Mouse (Mus musculus): ENCODE data around the gene Prune1. TPM values are rescaled to one million over a fixed set of nuclear protein-coding genes. Genes with fewer than 3 reads are reported as not detected.

Prune1 gene
- polyA plus RNA-seq, 1 experiment from 2014 or later = 25.2 TPM

GRCm38 (mm10) chr3:95301204-95301796 is 19.4 kb upstream of the Prune1 start:
- 81% methylated on average over 3 of the region's 3 CpGs for WGBS
- Histone ChIP-seq H3K9me3 (no peaks in the 10 kb centered on the region), H3K9ac (replicated peaks) (no peak overlapping the region), H3K36me3 (peaks cover 14% of the 10 kb centered on the region), H3K27me3 (no peaks in the 10 kb centered on the region), H3K27ac (no peak overlapping the region), H3K4me1 (replicated peaks) (peaks cover 6% of the 10 kb centered on the region), H3K4me2 (no peak overlapping the region), H3K4me3 (replicated peaks) (no peak overlapping the region)
- ATAC-seq (ENCODE audit: insufficient number of reproducible peaks, insufficient read depth, low FRiP score, low TSS enrichment, low read depth) = no peak

GRCm38 (mm10) chr3:95298018-95298417 is 16.1 kb upstream of the Prune1 start:
- H3K4me2 ChIP-seq = no peak overlapping the region
- H3K4me1 ChIP-seq (replicated peaks) = peaks cover 14% of the 10 kb centered on the region
- no peaks in the 10 kb centered on the region for H3K9me3 ChIP-seq
- ATAC-seq (ENCODE audit: insufficient number of reproducible peaks, insufficient read depth, low FRiP score, low TSS enrichment, low read depth) = no peak
- 90% methylated on average over 7 of the region's 7 CpGs for WGBS
- no peak overlapping the region for H3K27ac ChIP-seq
- no peak overlapping the region for H3K4me3 ChIP-seq (replicated peaks)
- no peak overlapping the region for H3K9ac ChIP-seq (replicated peaks)
- H3K27me3 ChIP-seq = no peaks in the 10 kb centered on the region
- peaks cover 41% of the 10 kb centered on the region for H3K36me3 ChIP-seq

- 4% methylated on average over 5 of the region's 5 CpGs for WGBS
- no peak overlapping the region for H3K27ac ChIP-seq
Observed at GRCm38 (mm10) chr3:95296103-95296469, 14.2 kb upstream of the Prune1 start.

GRCm38 (mm10) chr3:95295321-95296102 is 13.6 kb upstream of the Prune1 start:
- Histone ChIP-seq H3K36me3 (peaks cover 66% of the 10 kb centered on the region), H3K4me1 (replicated peaks) (peaks cover 9% of the 10 kb centered on the region), H3K27ac (no peak overlapping the region), H3K9ac (replicated peaks) (no peak overlapping the region), H3K27me3 (no peaks in the 10 kb centered on the region), H3K4me2 (0 out of 2 replicates have a peak overlapping the region, but pooled peaks have one; percentile 13), H3K4me3 (replicated peaks) (no peak overlapping the region), H3K9me3 (no peaks in the 10 kb centered on the region)
- 73% methylated on average over 11 of the region's 11 CpGs for WGBS
- peak; percentile 49; the same call in 1 of the 2 replicates for ATAC-seq (ENCODE audit: insufficient number of reproducible peaks, insufficient read depth, low FRiP score, low TSS enrichment, low read depth)

More at GRCm38 (mm10) chr3:95296103-95296469, 14.2 kb upstream of the Prune1 start:
- ATAC-seq (ENCODE audit: insufficient number of reproducible peaks, insufficient read depth, low FRiP score, low TSS enrichment, low read depth) = no peak
- Histone ChIP-seq H3K36me3 (peaks cover 60% of the 10 kb centered on the region), H3K4me2 (peak overlapping the region; percentile 13; the same call in 1 of the 2 replicates), H3K4me1 (replicated peaks) (peaks cover 9% of the 10 kb centered on the region), H3K4me3 (replicated peaks) (no peak overlapping the region), H3K27me3 (no peaks in the 10 kb centered on the region), H3K9me3 (no peaks in the 10 kb centered on the region), H3K9ac (replicated peaks) (no peak overlapping the region)

GRCm38 (mm10) chr3:95294718-95295117 is 12.8 kb upstream of the Prune1 start:
- Histone ChIP-seq H3K4me1 (replicated peaks) (peaks cover 9% of the 10 kb centered on the region), H3K4me2 (no peak overlapping the region), H3K4me3 (replicated peaks) (no peak overlapping the region), H3K27me3 (no peaks in the 10 kb centered on the region), H3K9ac (replicated peaks) (no peak overlapping the region), H3K9me3 (no peaks in the 10 kb centered on the region), H3K36me3 (peaks cover 74% of the 10 kb centered on the region), H3K27ac (no peak overlapping the region)
- WGBS = 83% methylated on average over 5 of the region's 5 CpGs
- no peak for ATAC-seq (ENCODE audit: insufficient number of reproducible peaks, insufficient read depth, low FRiP score, low TSS enrichment, low read depth)

- WGBS = 92% methylated on average over 7 of the region's 7 CpGs
- peaks cover 9% of the 10 kb centered on the region for H3K4me1 ChIP-seq (replicated peaks)
- no peaks in the 10 kb centered on the region for H3K27me3 ChIP-seq
- no peak overlapping the region for H3K9ac ChIP-seq (replicated peaks)
- H3K4me3 ChIP-seq (replicated peaks) = no peak overlapping the region
- peaks cover 78% of the 10 kb centered on the region for H3K36me3 ChIP-seq
- ATAC-seq (ENCODE audit: insufficient number of reproducible peaks, insufficient read depth, low FRiP score, low TSS enrichment, low read depth) = no peak
- H3K9me3 ChIP-seq = no peaks in the 10 kb centered on the region
- no peak overlapping the region for H3K4me2 ChIP-seq
- no peak overlapping the region for H3K27ac ChIP-seq
Observed at GRCm38 (mm10) chr3:95294316-95294715, 12.4 kb upstream of the Prune1 start.

GRCm38 (mm10) chr3:95293537-95293936 is 11.7 kb upstream of the Prune1 start:
- Histone ChIP-seq H3K27me3 (no peaks in the 10 kb centered on the region), H3K4me3 (replicated peaks) (no peak overlapping the region), H3K4me2 (no peak overlapping the region), H3K9ac (replicated peaks) (no peak overlapping the region), H3K9me3 (no peaks in the 10 kb centered on the region), H3K36me3 (peaks cover 86% of the 10 kb centered on the region), H3K27ac (no peak overlapping the region), H3K4me1 (replicated peaks) (peaks cover 9% of the 10 kb centered on the region)
- WGBS = 79% methylated on average over 11 of the region's 11 CpGs
- ATAC-seq (ENCODE audit: insufficient number of reproducible peaks, insufficient read depth, low FRiP score, low TSS enrichment, low read depth) = no peak

- peaks cover 92% of the 10 kb centered on the region for H3K36me3 ChIP-seq
- no peak overlapping the region for H3K4me3 ChIP-seq (replicated peaks)
- H3K27me3 ChIP-seq = no peaks in the 10 kb centered on the region
- H3K27ac ChIP-seq = no peak overlapping the region
- ATAC-seq (ENCODE audit: insufficient number of reproducible peaks, insufficient read depth, low FRiP score, low TSS enrichment, low read depth) = no peak
- no peak overlapping the region for H3K9ac ChIP-seq (replicated peaks)
- 95% methylated on average over 2 of the region's 2 CpGs for WGBS
- no peaks in the 10 kb centered on the region for H3K9me3 ChIP-seq
- peaks cover 9% of the 10 kb centered on the region for H3K4me1 ChIP-seq (replicated peaks)
- H3K4me2 ChIP-seq = no peak overlapping the region
Observed at GRCm38 (mm10) chr3:95292899-95293298, 11.0 kb upstream of the Prune1 start.

- no peak overlapping the region for H3K9ac ChIP-seq (replicated peaks)
- peaks cover 87% of the 10 kb centered on the region for H3K36me3 ChIP-seq
- H3K27me3 ChIP-seq = no peaks in the 10 kb centered on the region
- no peaks in the 10 kb centered on the region for H3K9me3 ChIP-seq
- 84% methylated on average over 4 of the region's 4 CpGs for WGBS
- peaks cover 5% of the 10 kb centered on the region for H3K4me1 ChIP-seq (replicated peaks)
- no peak overlapping the region for H3K27ac ChIP-seq
- H3K4me3 ChIP-seq (replicated peaks) = no peak overlapping the region
- ATAC-seq (ENCODE audit: insufficient number of reproducible peaks, insufficient read depth, low FRiP score, low TSS enrichment, low read depth) = no peak
- H3K4me2 ChIP-seq = no peak overlapping the region
Observed at GRCm38 (mm10) chr3:95291041-95291440, 9.2 kb upstream of the Prune1 start.

- peaks cover under 1% of the 10 kb centered on the region; the same call in 1 of the 2 replicates for H3K4me1 ChIP-seq (replicated peaks)
- no peak overlapping the region for H3K4me2 ChIP-seq
- H3K27me3 ChIP-seq = no peaks in the 10 kb centered on the region
- 73% methylated on average over 6 of the region's 6 CpGs for WGBS
- H3K4me3 ChIP-seq (replicated peaks) = no peak overlapping the region
- H3K9ac ChIP-seq (replicated peaks) = no peak overlapping the region
- no peak overlapping the region for H3K27ac ChIP-seq
- ATAC-seq (ENCODE audit: insufficient number of reproducible peaks, insufficient read depth, low FRiP score, low TSS enrichment, low read depth) = no peak
- peaks cover 82% of the 10 kb centered on the region for H3K36me3 ChIP-seq
- H3K9me3 ChIP-seq = no peaks in the 10 kb centered on the region
Observed at GRCm38 (mm10) chr3:95290156-95290555, 8.3 kb upstream of the Prune1 start.

GRCm38 (mm10) chr3:95289419-95289818 is 7.5 kb upstream of the Prune1 start:
- H3K27me3 ChIP-seq = no peaks in the 10 kb centered on the region
- no peak overlapping the region for H3K4me2 ChIP-seq
- H3K4me3 ChIP-seq (replicated peaks) = no peak overlapping the region
- ATAC-seq (ENCODE audit: insufficient number of reproducible peaks, insufficient read depth, low FRiP score, low TSS enrichment, low read depth) = no peak
- H3K9me3 ChIP-seq = no peaks in the 10 kb centered on the region
- H3K36me3 ChIP-seq = peaks cover 74% of the 10 kb centered on the region
- H3K9ac ChIP-seq (replicated peaks) = no peak overlapping the region
- no peak overlapping the region for H3K27ac ChIP-seq
- H3K4me1 ChIP-seq (replicated peaks) = peaks cover 8% of the 10 kb centered on the region
- WGBS = 93% methylated on average over 4 of the region's 4 CpGs
